Mouse (Mus musculus): ENCODE data around the gene Kcnk7. TPM values are rescaled to one million over a fixed set of nuclear protein-coding genes. Genes with fewer than 3 reads are reported as not detected.

Kcnk7 gene
- polyA plus RNA-seq, 1 experiment from 2014 or later = 0.15 TPM

GRCm38 (mm10) chr19:5745756-5746710 is 41.9 kb downstream of the Kcnk7 start:
- no peak overlapping the region for H3K27ac ChIP-seq (ENCODE audit: low read length)
- ATAC-seq (ENCODE audit: low FRiP score, low TSS enrichment) = no peak
- no peaks in the 10 kb centered on the region for H3K36me3 ChIP-seq (ENCODE audit: insufficient read depth, low read length)
- peak overlapping the region; percentile 33 for H3K9ac ChIP-seq (replicated peaks; ENCODE audit: low read length)
- WGBS = 8% methylated on average over 36 of the region's 36 CpGs
- H3K4me1 ChIP-seq (ENCODE audit: insufficient read depth, low read length) = peaks cover 38% of the 10 kb centered on the region
- H3K9me3 ChIP-seq (ENCODE audit: low read length) = no peaks in the 10 kb centered on the region
- peak overlapping the region; percentile 34 for H3K4me3 ChIP-seq (ENCODE audit: low read length)
- H3K4me2 ChIP-seq (replicated peaks; ENCODE audit: low read depth, low read length) = peak overlapping the region; percentile 55
- peaks cover 16% of the 10 kb centered on the region for H3K27me3 ChIP-seq (ENCODE audit: insufficient read depth, low read length)

GRCm38 (mm10) chr19:5746907-5747363 is 42.8 kb downstream of the Kcnk7 start:
- Histone ChIP-seq H3K4me1 (ENCODE audit: insufficient read depth, low read length) (peaks cover 32% of the 10 kb centered on the region), H3K27me3 (ENCODE audit: insufficient read depth, low read length) (peaks cover 23% of the 10 kb centered on the region)
- no peak for ATAC-seq (ENCODE audit: low FRiP score, low TSS enrichment)

GRCm38 (mm10) chr19:5749476-5749875 is 45.3 kb downstream of the Kcnk7 start:
- peaks cover 13% of the 10 kb centered on the region for H3K4me1 ChIP-seq (ENCODE audit: insufficient read depth, low read length)
- peaks cover 23% of the 10 kb centered on the region for H3K27me3 ChIP-seq (ENCODE audit: insufficient read depth, low read length)
- ATAC-seq (ENCODE audit: low FRiP score, low TSS enrichment) = no peak
- no peaks in the 10 kb centered on the region for H3K9me3 ChIP-seq (ENCODE audit: low read length)
- H3K27ac ChIP-seq (ENCODE audit: low read length) = no peak overlapping the region
- no peak overlapping the region for H3K4me3 ChIP-seq (ENCODE audit: low read length)
- H3K4me2 ChIP-seq (replicated peaks; ENCODE audit: low read depth, low read length) = no peak overlapping the region
- H3K36me3 ChIP-seq (ENCODE audit: insufficient read depth, low read length) = no peaks in the 10 kb centered on the region
- no peak overlapping the region for H3K9ac ChIP-seq (replicated peaks; ENCODE audit: low read length)
- 77% methylated on average over 6 of the region's 6 CpGs for WGBS

More at GRCm38 (mm10) chr19:5746907-5747363, 42.8 kb downstream of the Kcnk7 start:
- Histone ChIP-seq H3K9me3 (ENCODE audit: low read length) (no peaks in the 10 kb centered on the region), H3K9ac (replicated peaks; ENCODE audit: low read length) (no peak overlapping the region), H3K36me3 (ENCODE audit: insufficient read depth, low read length) (no peaks in the 10 kb centered on the region), H3K4me2 (replicated peaks; ENCODE audit: low read depth, low read length) (no peak overlapping the region), H3K27ac (ENCODE audit: low read length) (no peak overlapping the region), H3K4me3 (ENCODE audit: low read length) (no peak overlapping the region)
- 47% methylated on average over 12 of the region's 12 CpGs for WGBS

- no peak for ATAC-seq (ENCODE audit: low FRiP score, low TSS enrichment)
- Histone ChIP-seq H3K4me1 (ENCODE audit: insufficient read depth, low read length) (peaks cover 3% of the 10 kb centered on the region; the same call in 1 of the 2 replicates), H3K27me3 (ENCODE audit: insufficient read depth, low read length) (peaks cover 25% of the 10 kb centered on the region), H3K4me3 (ENCODE audit: low read length) (no peak overlapping the region), H3K9ac (replicated peaks; ENCODE audit: low read length) (no peak overlapping the region), H3K9me3 (ENCODE audit: low read length) (no peaks in the 10 kb centered on the region), H3K27ac (ENCODE audit: low read length) (no peak overlapping the region), H3K4me2 (replicated peaks; ENCODE audit: low read depth, low read length) (no peak overlapping the region), H3K36me3 (ENCODE audit: insufficient read depth, low read length) (no peaks in the 10 kb centered on the region)
- WGBS = 12% methylated on average over 22 of the region's 22 CpGs
Measured at GRCm38 (mm10) chr19:5750951-5751350, 46.8 kb downstream of the Kcnk7 start.

GRCm38 (mm10) chr19:5751742-5752141 is 47.6 kb downstream of the Kcnk7 start:
- H3K27me3 ChIP-seq (ENCODE audit: insufficient read depth, low read length) = peaks cover 25% of the 10 kb centered on the region
- H3K4me1 ChIP-seq (ENCODE audit: insufficient read depth, low read length) = peaks cover 6% of the 10 kb centered on the region
- WGBS = 11% methylated on average over 20 of the region's 20 CpGs
- no peak overlapping the region for H3K4me3 ChIP-seq (ENCODE audit: low read length)
- no peak for ATAC-seq (ENCODE audit: low FRiP score, low TSS enrichment)
- H3K27ac ChIP-seq (ENCODE audit: low read length) = no peak overlapping the region
- no peaks in the 10 kb centered on the region for H3K9me3 ChIP-seq (ENCODE audit: low read length)
- no peaks in the 10 kb centered on the region for H3K36me3 ChIP-seq (ENCODE audit: insufficient read depth, low read length)
- H3K4me2 ChIP-seq (replicated peaks; ENCODE audit: low read depth, low read length) = peak overlapping the region; percentile 32
- H3K9ac ChIP-seq (replicated peaks; ENCODE audit: low read length) = no peak overlapping the region; the same call in 1 of the 2 replicates

- 17% methylated on average over 26 of the region's 29 CpGs for WGBS
- Histone ChIP-seq H3K36me3 (ENCODE audit: insufficient read depth, low read length) (peaks cover 36% of the 10 kb centered on the region), H3K4me3 (ENCODE audit: low read length) (peak overlapping the region; percentile 24), H3K9me3 (ENCODE audit: low read length) (no peaks in the 10 kb centered on the region), H3K9ac (replicated peaks; ENCODE audit: low read length) (peak overlapping the region; percentile 51), H3K4me2 (replicated peaks; ENCODE audit: low read depth, low read length) (peak overlapping the region; percentile 48), H3K27me3 (ENCODE audit: insufficient read depth, low read length) (peaks cover 5% of the 10 kb centered on the region), H3K27ac (ENCODE audit: low read length) (no peak overlapping the region), H3K4me1 (ENCODE audit: insufficient read depth, low read length) (peaks cover 12% of the 10 kb centered on the region)
- peak; percentile 40 for ATAC-seq (ENCODE audit: low FRiP score, low TSS enrichment)
Measured at GRCm38 (mm10) chr19:5756321-5756985, 52.3 kb downstream of the Kcnk7 start.

Small RNA genes within 50 kb of the gene (microRNA-seq; reads per million reads assigned to microRNA genes)
- gene Mir6987 = not detected

Other genes with a start within 250 kb of the Kcnk7 start
- 7.8 and 8.6 TPM in 2 replicates for gene Ccdc85b, start 246.5 kb upstream of the Kcnk7 start, polyA plus RNA-seq (2015; fragmentation: Nextera tagmentation; extraction: Ambion mirVana)
- 129 and 138 TPM in 2 replicates for gene Fibp, start 243.8 kb upstream of the Kcnk7 start, polyA plus RNA-seq (2015; fragmentation: Nextera tagmentation; extraction: Ambion mirVana)
- gene Ctsw, start 235.9 kb upstream of the Kcnk7 start, polyA plus RNA-seq (2015; fragmentation: Nextera tagmentation; extraction: Ambion mirVana) = 1.9 and 2.1 TPM in 2 replicates
- 197 and 208 TPM in 2 replicates for gene Efemp2, start 230.4 kb upstream of the Kcnk7 start, polyA plus RNA-seq (2015; fragmentation: Nextera tagmentation; extraction: Ambion mirVana)
- gene Mus81, start 216.0 kb upstream of the Kcnk7 start, polyA plus RNA-seq (2015; fragmentation: Nextera tagmentation; extraction: Ambion mirVana) = 44.2 and 50.5 TPM in 2 replicates
- gene Cfl1, start 213.9 kb upstream of the Kcnk7 start, polyA plus RNA-seq (2015; fragmentation: Nextera tagmentation; extraction: Ambion mirVana) = 2,772 and 2,914 TPM in 2 replicates
- gene 1700020D05Rik, start 200.6 kb upstream of the Kcnk7 start, polyA plus RNA-seq (2015; fragmentation: Nextera tagmentation; extraction: Ambion mirVana) = not detected in 2 replicates
- gene Snx32, start 193.8 kb upstream of the Kcnk7 start, polyA plus RNA-seq (2015; fragmentation: Nextera tagmentation; extraction: Ambion mirVana) = 9.9 and 10.6 TPM in 2 replicates
- gene Ovol1, start 143.7 kb upstream of the Kcnk7 start, polyA plus RNA-seq (2015; fragmentation: Nextera tagmentation; extraction: Ambion mirVana) = 17.2 and 18.9 TPM in 2 replicates
- gene Ap5b1, start 136.3 kb upstream of the Kcnk7 start, polyA plus RNA-seq (2015; fragmentation: Nextera tagmentation; extraction: Ambion mirVana) = 10.9 and 11.5 TPM in 2 replicates
- gene Rnaseh2c, start 102.5 kb upstream of the Kcnk7 start, polyA plus RNA-seq (2015; fragmentation: Nextera tagmentation; extraction: Ambion mirVana) = 133 and 146 TPM in 2 replicates
- 56.1 and 57.4 TPM in 2 replicates for gene Kat5, start 94.1 kb upstream of the Kcnk7 start, polyA plus RNA-seq (2015; fragmentation: Nextera tagmentation; extraction: Ambion mirVana)
- 56.9 and 58.3 TPM in 2 replicates for gene Rela, start 66.9 kb upstream of the Kcnk7 start, polyA plus RNA-seq (2015; fragmentation: Nextera tagmentation; extraction: Ambion mirVana)
- gene Sipa1, start 40.7 kb upstream of the Kcnk7 start, polyA plus RNA-seq (2015; fragmentation: Nextera tagmentation; extraction: Ambion mirVana) = 37.1 and 39.6 TPM in 2 replicates
- gene Map3k11, start 15.6 kb upstream of the Kcnk7 start, polyA plus RNA-seq (2015; fragmentation: Nextera tagmentation; extraction: Ambion mirVana) = 41.5 and 43.8 TPM in 2 replicates
- 27.0 and 28.1 TPM in 2 replicates for gene Pcnx3, start 15.5 kb upstream of the Kcnk7 start, polyA plus RNA-seq (2015; fragmentation: Nextera tagmentation; extraction: Ambion mirVana)
- 19.5 and 25.0 TPM in 2 replicates for gene Ehbp1l1, start 21.9 kb downstream of the Kcnk7 start, polyA plus RNA-seq (2015; fragmentation: Nextera tagmentation; extraction: Ambion mirVana)
- gene Fam89b, start 25.3 kb downstream of the Kcnk7 start, polyA plus RNA-seq (2015; fragmentation: Nextera tagmentation; extraction: Ambion mirVana) = 93.4 and 97.9 TPM in 2 replicates
- gene Ltbp3, start 36.5 kb downstream of the Kcnk7 start, polyA plus RNA-seq (2015; fragmentation: Nextera tagmentation; extraction: Ambion mirVana) = 18.1 and 21.5 TPM in 2 replicates
- 82.9 and 85.3 TPM in 2 replicates for gene Scyl1, start 67.1 kb downstream of the Kcnk7 start, polyA plus RNA-seq (2015; fragmentation: Nextera tagmentation; extraction: Ambion mirVana)
- 50.6 and 52.9 TPM in 2 replicates for gene Frmd8, start 170.9 kb downstream of the Kcnk7 start, polyA plus RNA-seq (2015; fragmentation: Nextera tagmentation; extraction: Ambion mirVana)
- 14.8 and 15.7 TPM in 2 replicates for gene Slc25a45, start 173.4 kb downstream of the Kcnk7 start, polyA plus RNA-seq (2015; fragmentation: Nextera tagmentation; extraction: Ambion mirVana)
- 3.7 and 4.4 TPM in 2 replicates for gene Tigd3, start 189.8 kb downstream of the Kcnk7 start, polyA plus RNA-seq (2015; fragmentation: Nextera tagmentation; extraction: Ambion mirVana)
- gene Dpf2, start 208.6 kb downstream of the Kcnk7 start, polyA plus RNA-seq (2015; fragmentation: Nextera tagmentation; extraction: Ambion mirVana) = 185 and 188 TPM in 2 replicates
- gene Cdc42ep2, start 220.4 kb downstream of the Kcnk7 start, polyA plus RNA-seq (2015; fragmentation: Nextera tagmentation; extraction: Ambion mirVana) = 16.5 and 17.3 TPM in 2 replicates